Mouse (Mus musculus) ovary, postnatal 10 days (tissue): ENCODE measurements around the gene Cmtr1.

Source experiments
- DNase-seq: peaks from one replicate; pipeline ENCODE4 v3.0.0; 2022; ENCODE audit warnings: low spot score

Gene Cmtr1

GRCm38 (mm10) chr17:29737849-29738804 lies 77.7 kb downstream of the Cmtr1 start:
- DNase-seq: no peak

GRCm38 (mm10) chr17:29747466-29747865 lies 87.1 kb downstream of the Cmtr1 start:
- DNase-seq: no peak

- DNase-seq: no peak
These were observed 94.1 kb downstream of the Cmtr1 start for GRCm38 (mm10) chr17:29754510-29754909.
